Mouse (Mus musculus): ENCODE data around the gene Aspa. TPM values are rescaled to one million over a fixed set of nuclear protein-coding genes. Genes with fewer than 3 reads are reported as not detected.
"Not testable (repeated sequence)": the region's sequence is repeated elsewhere in the genome, so short reads cannot be mapped to it uniquely, and the experiment has no call there.

Gene Aspa
- polyA plus RNA-seq (2016; fragmentation: Nextera tagmentation; extraction: Ambion mirVana), result 0.28 TPM in 1 of 2 replicates, not detected in the other

GRCm38 (mm10) chr11:73329442-73329841, at the start of gene Aspa, which contains the start of the genes Gm49340 and Spata22:
Aspa (minus strand) TSS chr11:73329596.
Gm49340 (plus strand) TSS chr11:73329741.
Spata22 (plus strand) TSS chr11:73329741.
- Histone ChIP-seq H3K4me3 (no peak within 1 kb of the TSS), H3K27ac (replicated peaks) (no peak within 1 kb of the TSS), H3K9me3 (no peaks in the 10 kb centered on the region; the same call in 1 of the 2 replicates), H3K4me1 (no peaks in the 10 kb centered on the region), H3K36me3 (no peaks in the 10 kb centered on the region), H3K4me2 (replicated peaks) (no peak within 1 kb of the TSS), H3K9ac (replicated peaks) (no peak within 1 kb of the TSS), H3K27me3 (no peaks in the 10 kb centered on the region)
- WGBS, result 82% methylated on average over 27 of the region's 27 CpGs
- no peak for ATAC-seq (ENCODE audit: low FRiP score, low read depth)

- Histone ChIP-seq H3K27me3 (no peaks in the 10 kb centered on the region), H3K9ac (replicated peaks) (no peak within 1 kb of the TSS), H3K36me3 (no peaks in the 10 kb centered on the region), H3K4me3 (no peak within 1 kb of the TSS), H3K4me1 (no peaks in the 10 kb centered on the region), H3K9me3 (peaks cover 4% of the 10 kb centered on the region; the same call in 1 of the 2 replicates), H3K27ac (replicated peaks) (no peak within 1 kb of the TSS), H3K4me2 (replicated peaks) (no peak within 1 kb of the TSS)
- no peak for ATAC-seq (ENCODE audit: low FRiP score, low read depth)
- WGBS, result 93% methylated on average over 2 of the region's 2 CpGs
Measured at GRCm38 (mm10) chr11:73370946-73371345, 41.5 kb upstream of the Aspa start, which contains the start of gene Olfr376. Olfr376 (plus strand) TSS chr11:73371246.

- H3K4me3 ChIP-seq, result no peak within 1 kb of the TSS
- H3K27ac ChIP-seq (replicated peaks), result no peak within 1 kb of the TSS
- no peak within 1 kb of the TSS for H3K9ac ChIP-seq (replicated peaks)
- ATAC-seq (ENCODE audit: low FRiP score, low read depth), result no peak
- no peaks in the 10 kb centered on the region for H3K36me3 ChIP-seq
- H3K4me2 ChIP-seq (replicated peaks), result no peak within 1 kb of the TSS
- no peaks in the 10 kb centered on the region for H3K9me3 ChIP-seq
- WGBS, result 51% methylated on average over 3 of the region's 3 CpGs
- no peaks in the 10 kb centered on the region for H3K27me3 ChIP-seq
- no peaks in the 10 kb centered on the region for H3K4me1 ChIP-seq
Measured at GRCm38 (mm10) chr11:73350483-73350882, 21.1 kb upstream of the Aspa start, which contains the start of gene Olfr20. Olfr20 (plus strand) TSS chr11:73350783.

- H3K4me1 ChIP-seq, result no peaks in the 10 kb centered on the region
- H3K9ac ChIP-seq (replicated peaks), result no peak overlapping the region
- H3K27ac ChIP-seq (replicated peaks), result no peak overlapping the region
- no peak overlapping the region for H3K4me2 ChIP-seq (replicated peaks)
- ATAC-seq (ENCODE audit: low FRiP score, low read depth), result no peak
- 86% methylated on average over 4 of the region's 4 CpGs for WGBS
- H3K36me3 ChIP-seq, result no peaks in the 10 kb centered on the region
- no peaks in the 10 kb centered on the region for H3K27me3 ChIP-seq
- H3K9me3 ChIP-seq, result no peaks in the 10 kb centered on the region
- H3K4me3 ChIP-seq, result no peak overlapping the region
Measured at GRCm38 (mm10) chr11:73336919-73337318, 7.5 kb upstream of the Aspa start.

- H3K9ac ChIP-seq (replicated peaks), result no peak overlapping the region
- ATAC-seq (ENCODE audit: low FRiP score, low read depth), result no peak
- no peaks in the 10 kb centered on the region; the same call in 1 of the 2 replicates for H3K9me3 ChIP-seq
- H3K4me3 ChIP-seq, result no peak overlapping the region
- H3K36me3 ChIP-seq, result no peaks in the 10 kb centered on the region
- H3K4me1 ChIP-seq, result no peaks in the 10 kb centered on the region
- no peak overlapping the region for H3K4me2 ChIP-seq (replicated peaks)
- no peaks in the 10 kb centered on the region for H3K27me3 ChIP-seq
- WGBS, result 62% methylated on average over 2 of the region's 2 CpGs
- no peak overlapping the region for H3K27ac ChIP-seq (replicated peaks)
Measured at GRCm38 (mm10) chr11:73333357-73333756, 4.0 kb upstream of the Aspa start.

GRCm38 (mm10) chr11:73327361-73327760, 2.0 kb downstream of the Aspa start:
- H3K27me3 ChIP-seq, result no peaks in the 10 kb centered on the region
- H3K4me1 ChIP-seq, result no peaks in the 10 kb centered on the region
- no peaks in the 10 kb centered on the region; the same call in 1 of the 2 replicates for H3K9me3 ChIP-seq
- no peak for ATAC-seq (ENCODE audit: low FRiP score, low read depth)
- H3K4me2 ChIP-seq (replicated peaks), result no peak overlapping the region
- WGBS, result 82% methylated on average over 4 of the region's 4 CpGs
- no peaks in the 10 kb centered on the region for H3K36me3 ChIP-seq
- H3K4me3 ChIP-seq, result no peak overlapping the region
- no peak overlapping the region for H3K9ac ChIP-seq (replicated peaks)
- H3K27ac ChIP-seq (replicated peaks), result no peak overlapping the region

GRCm38 (mm10) chr11:73326485-73326886, 2.9 kb downstream of the Aspa start:
- Histone ChIP-seq H3K4me3 (no peak overlapping the region), H3K9me3 (no peaks in the 10 kb centered on the region; the same call in 1 of the 2 replicates), H3K27ac (replicated peaks) (no peak overlapping the region), H3K27me3 (no peaks in the 10 kb centered on the region), H3K36me3 (no peaks in the 10 kb centered on the region), H3K9ac (replicated peaks) (no peak overlapping the region), H3K4me1 (no peaks in the 10 kb centered on the region), H3K4me2 (replicated peaks) (no peak overlapping the region)
- ATAC-seq (ENCODE audit: low FRiP score, low read depth), result no peak
- WGBS, result 70% methylated on average over 12 of the region's 12 CpGs

GRCm38 (mm10) chr11:73323906-73324830, 5.2 kb downstream of the Aspa start:
- Histone ChIP-seq H3K9me3 (no peaks in the 10 kb centered on the region), H3K9ac (replicated peaks) (no peak overlapping the region), H3K4me1 (no peaks in the 10 kb centered on the region), H3K4me3 (no peak overlapping the region), H3K4me2 (replicated peaks) (no peak overlapping the region), H3K27me3 (no peaks in the 10 kb centered on the region), H3K36me3 (no peaks in the 10 kb centered on the region), H3K27ac (replicated peaks) (no peak overlapping the region)
- WGBS, result 75% methylated on average over 9 of the region's 9 CpGs
- no peak for ATAC-seq (ENCODE audit: low FRiP score, low read depth)

- H3K9ac ChIP-seq (replicated peaks); H3K27ac ChIP-seq (replicated peaks); H3K4me2 ChIP-seq (replicated peaks); H3K4me1 ChIP-seq; ATAC-seq (ENCODE audit: low FRiP score, low read depth); H3K4me3 ChIP-seq; H3K36me3 ChIP-seq; H3K27me3 ChIP-seq; H3K9me3 ChIP-seq: not testable (repeated sequence)
- WGBS, result 94% methylated on average over 13 of the region's 13 CpGs
Measured at GRCm38 (mm10) chr11:73321064-73321463, 8.3 kb downstream of the Aspa start.

- not testable (repeated sequence) for ATAC-seq (ENCODE audit: low FRiP score, low read depth); H3K4me2 ChIP-seq (replicated peaks)
Measured at GRCm38 (mm10) chr11:73318581-73318980, 10.8 kb downstream of the Aspa start.

GRCm38 (mm10) chr11:73315961-73316360, 13.4 kb downstream of the Aspa start:
- no peaks in the 10 kb centered on the region for H3K27me3 ChIP-seq
- no peak overlapping the region for H3K9ac ChIP-seq (replicated peaks)
- H3K9me3 ChIP-seq, result no peaks in the 10 kb centered on the region
- WGBS, result 42% methylated on average over 3 of the region's 3 CpGs
- H3K27ac ChIP-seq (replicated peaks), result no peak overlapping the region
- H3K4me1 ChIP-seq, result no peaks in the 10 kb centered on the region
- H3K4me3 ChIP-seq, result no peak overlapping the region
- H3K4me2 ChIP-seq (replicated peaks), result no peak overlapping the region
- no peak for ATAC-seq (ENCODE audit: low FRiP score, low read depth)
- H3K36me3 ChIP-seq, result no peaks in the 10 kb centered on the region

More at GRCm38 (mm10) chr11:73318581-73318980, 10.8 kb downstream of the Aspa start:
- H3K9ac ChIP-seq (replicated peaks); H3K27ac ChIP-seq (replicated peaks); H3K4me1 ChIP-seq; H3K36me3 ChIP-seq; H3K4me3 ChIP-seq; H3K9me3 ChIP-seq; H3K27me3 ChIP-seq: not testable (repeated sequence)
- WGBS, result 87% methylated on average over 2 of the region's 2 CpGs

- H3K36me3 ChIP-seq, result no peaks in the 10 kb centered on the region
- H3K9me3 ChIP-seq, result no peaks in the 10 kb centered on the region
- no peak overlapping the region for H3K4me3 ChIP-seq
- ATAC-seq (ENCODE audit: low FRiP score, low read depth), result peak; percentile 38
- H3K4me1 ChIP-seq, result peaks cover 6% of the 10 kb centered on the region; the same call in 1 of the 2 replicates
- no peak overlapping the region for H3K27ac ChIP-seq (replicated peaks)
- WGBS, result 24% methylated on average over 2 of the region's 2 CpGs
- H3K4me2 ChIP-seq (replicated peaks), result no peak overlapping the region
- no peak overlapping the region for H3K9ac ChIP-seq (replicated peaks)
- no peaks in the 10 kb centered on the region for H3K27me3 ChIP-seq
Measured at GRCm38 (mm10) chr11:73303123-73303522, 26.3 kb downstream of the Aspa start.

Data from midbrain, embryonic 12.5 days (tissue).